Comparison of ENCODE assay signal across 11 mouse cellular contexts in the genomic region with DNA sequence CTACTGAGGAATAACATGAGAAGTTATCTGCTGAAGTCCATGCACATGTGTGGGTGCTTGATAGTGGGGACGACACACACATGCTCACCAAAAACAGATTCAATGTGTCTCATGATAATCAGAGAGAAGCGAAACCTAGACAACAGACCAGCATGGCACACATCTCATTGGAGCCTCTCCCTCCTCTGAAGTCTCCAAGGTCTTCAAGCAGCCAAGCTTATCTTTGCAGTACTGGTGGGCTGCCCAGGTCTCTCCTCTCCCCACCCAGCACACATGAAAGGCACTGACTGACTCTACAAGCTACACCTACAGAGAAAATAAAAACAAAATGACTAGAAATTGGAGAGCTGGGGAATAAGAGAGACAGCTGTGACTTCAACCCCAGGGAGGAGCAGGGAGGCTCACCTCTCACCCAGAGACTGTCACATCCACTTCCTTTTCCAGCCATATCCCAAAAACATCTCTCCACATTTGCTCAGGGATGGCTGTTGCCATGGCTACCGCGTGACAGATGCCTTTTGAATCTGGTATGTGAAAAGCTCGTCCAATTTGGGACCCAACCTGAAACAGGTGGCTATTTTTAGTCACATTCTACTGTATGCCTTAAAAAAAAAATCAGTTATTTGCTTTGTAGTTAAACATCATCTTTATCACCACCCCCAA.
A peak's percentile ranks its signal among the peaks of the same experiment; 100 is the strongest.
DNase-seq lines count a peak whose midpoint lies in the region; ATAC-seq and TF ChIP-seq lines count a peak whose summit lies in the region.
"Had no signal": no experiment of that assay in that cellular context is flagged by ENCODE, and none has a peak within 500 bp of the region (broad histone marks: within the 10 kb centered on the region; RNA-seq: fewer than 3 reads in every experiment).

No protein-coding gene starts in this region.

- 71% methylated on average over 5 of the region's 5 CpGs for WGBS in midbrain, embryonic 15.5 days
- WGBS in midbrain, embryonic 11.5 days, result 79% methylated on average over 5 of the region's 5 CpGs
- WGBS in thymus, adult 2 months, result 81% methylated on average over 5 of the region's 5 CpGs

- no peaks in the 10 kb centered on the region for H3K9me3 ChIP-seq in midbrain, embryonic 15.5 days
- no peaks in the 10 kb centered on the region for H3K9me3 ChIP-seq in midbrain, embryonic 11.5 days (ENCODE audit: control insufficient read depth, low read length)

- DNase-seq in cerebellum, postnatal 14 days, result peak; percentile 33 to 54
- no peak for DNase-seq in midbrain, embryonic 11.5 days (ENCODE audit: low spot score, missing footprints)
- peak; percentile 50 to 63 for DNase-seq in left cerebral cortex, postnatal 25 days (ENCODE audit: low spot score in 2 of 2)
- DNase-seq in telencephalon, adult 2 months (ENCODE audit: low read depth, low spot score), result peak; percentile 39
- DNase-seq in thymus, adult 2 months, result no peak
- no peak for DNase-seq in spleen, postnatal 14 days (ENCODE audit: low spot score in 2 of 2)
- DNase-seq: cerebellum, adult 2 months; heart, postnatal 36 days; thymus, postnatal 25 days had no signal

- no peaks in the 10 kb centered on the region for H3K4me1 ChIP-seq in midbrain, embryonic 15.5 days
- H3K4me1 ChIP-seq in midbrain, embryonic 11.5 days (ENCODE audit: control insufficient read depth, insufficient read depth, low read length), result no peaks in the 10 kb centered on the region
- peaks cover 5% of the 10 kb centered on the region for H3K4me1 ChIP-seq in thymus, adult 2 months (replicated peaks; ENCODE audit: control insufficient read depth, insufficient read depth, low read length)

- no peak overlapping the region for H3K4me2 ChIP-seq in midbrain, embryonic 15.5 days
- H3K4me2 ChIP-seq in midbrain, embryonic 11.5 days, result no peak overlapping the region

- no peaks in the 10 kb centered on the region for H3K27me3 ChIP-seq in midbrain, embryonic 15.5 days (replicated peaks)
- no peaks in the 10 kb centered on the region for H3K27me3 ChIP-seq in midbrain, embryonic 11.5 days (ENCODE audit: control insufficient read depth, insufficient read depth, low read length)
- no peaks in the 10 kb centered on the region for H3K27me3 ChIP-seq in thymus, adult 2 months (ENCODE audit: control insufficient read depth, insufficient read depth, low read length)

- no peak overlapping the region for H3K9ac ChIP-seq in midbrain, embryonic 15.5 days
- H3K9ac ChIP-seq in midbrain, embryonic 11.5 days (ENCODE audit: low read length), result no peak overlapping the region

- intact Hi-C loops in left cerebral cortex, postnatal 25 days (cut with DNase I), result no loop called here

- TF ChIP-seq CTCF in thymus, adult 2 months (IDR thresholded peaks at IDR 0.05; ENCODE audit: borderline replicate concordance, control insufficient read depth, extremely low read depth, insufficient read depth, low read length, poor library complexity), result no peak

- no peak for ATAC-seq in cerebellum, adult (ENCODE audit: insufficient number of reproducible peaks, low FRiP score, low TSS enrichment)
- peak; percentile 88 for ATAC-seq in midbrain, embryonic 15.5 days (replicated peaks)
- no peak for ATAC-seq in midbrain, embryonic 11.5 days (ENCODE audit: low FRiP score)

- no peak overlapping the region for H3K4me3 ChIP-seq in midbrain, embryonic 15.5 days
- H3K4me3 ChIP-seq in midbrain, embryonic 11.5 days (ENCODE audit: low read depth, low read length), result no peak overlapping the region
- H3K4me3 ChIP-seq in thymus, adult 2 months (ENCODE audit: control insufficient read depth, insufficient read depth, low read length), result no peak overlapping the region

- H3K27ac ChIP-seq in midbrain, embryonic 15.5 days, result peak overlapping the region; percentile 63
- H3K27ac ChIP-seq in midbrain, embryonic 11.5 days (ENCODE audit: low read depth, low read length), result no peak overlapping the region
- no peak overlapping the region for H3K27ac ChIP-seq in thymus, adult 2 months (ENCODE audit: control insufficient read depth, insufficient read depth, low read length)

- no peak for TF ChIP-seq POLR2A in thymus, adult 2 months (IDR thresholded peaks at IDR 0.05; ENCODE audit: control insufficient read depth, extremely low read depth, insufficient read depth, low read length, poor library complexity)

- H3K36me3 ChIP-seq in midbrain, embryonic 15.5 days (replicated peaks), result no peaks in the 10 kb centered on the region
- H3K36me3 ChIP-seq in midbrain, embryonic 11.5 days (ENCODE audit: control insufficient read depth, insufficient read depth, low read length), result no peaks in the 10 kb centered on the region
- no peaks in the 10 kb centered on the region for H3K36me3 ChIP-seq in thymus, adult 2 months (ENCODE audit: control insufficient read depth, insufficient read depth, low read length)

Comparison
In these comparisons a context has a peak if more than half of its experiments do, and no peak if none do; other contexts are left out.
1. DNase-seq: peak in cerebellum, postnatal 14 days (2 of 2), left cerebral cortex, postnatal 25 days (2 of 2) and telencephalon, adult 2 months (single experiment); none in midbrain, embryonic 11.5 days (single experiment), thymus, adult 2 months (single experiment) and spleen, postnatal 14 days (0 of 2).